Mouse (Mus musculus) erythroblast, embryonic 14.5 days (primary cell): ENCODE measurements around the gene Topors. TPM values are rescaled to one million over a fixed set of nuclear protein-coding genes. Genes with fewer than 3 reads are reported as not detected.

ENCODE experiments used
- H3K27me3 ChIP-seq: 2 replicates; pipeline ENCODE4 v1.6.1; 2012; ENCODE audit warnings: inconsistent platforms; ENCODE audit not compliant: control insufficient read depth
- H3K36me3 ChIP-seq: 2 replicates; pipeline ENCODE4 v1.6.1; 2012; ENCODE audit warnings: mild to moderate bottlenecking, inconsistent platforms; ENCODE audit not compliant: control insufficient read depth
- H3K4me1 ChIP-seq: 2 replicates; pipeline ENCODE4 v1.6.1; 2012; ENCODE audit warnings: inconsistent platforms; ENCODE audit not compliant: control insufficient read depth
- H3K4me3 ChIP-seq: replicated peaks from 2 replicates; pipeline ENCODE3; 2012; ENCODE audit warnings: moderate library complexity, mild to moderate bottlenecking, inconsistent platforms
- H3K9me3 ChIP-seq: 2 replicates; pipeline ENCODE4 v1.6.1; 2012; ENCODE audit warnings: low read length, inconsistent platforms, mixed read lengths; ENCODE audit not compliant: control insufficient read depth
- GATA1 ChIP-seq: IDR thresholded peaks from 2 replicates; pipeline ENCODE4 v1.6.1; 2012; ENCODE audit warnings: low read length, inconsistent platforms, mixed read lengths
- TAL1 ChIP-seq: IDR thresholded peaks from 3 replicates; pipeline ENCODE4 v1.6.1; 2012; ENCODE audit warnings: low read length, inconsistent platforms, mixed read lengths
- polyA plus RNA-seq: library from polyadenylated mRNA; stranded (reverse); fragments of >175 nt; gene quantifications from 2 replicates; pipeline ENCODE4 v1.2.3, GENCODE M21; 2012

The Topors gene
- polyA plus RNA-seq, 1 experiment = 0.28 TPM

DNA sequence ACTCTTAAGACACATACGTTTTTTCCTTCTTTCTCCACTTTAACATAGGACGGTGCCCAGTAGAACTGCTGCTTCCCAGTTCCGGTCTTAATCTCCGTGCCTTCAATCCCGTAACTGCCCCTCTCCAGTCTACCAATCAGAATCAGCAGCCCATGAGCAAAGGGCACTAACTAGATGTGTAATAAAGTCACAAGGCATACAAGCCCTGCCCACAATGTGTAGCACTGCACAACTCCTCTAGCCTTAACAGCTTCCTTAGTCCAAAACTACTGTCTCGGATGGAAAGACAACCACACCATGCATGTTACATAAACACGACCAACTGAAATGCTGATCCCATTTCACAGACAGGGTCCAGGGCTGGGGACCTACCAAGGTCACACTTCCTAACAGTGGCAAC lies 2.0 kb downstream of the Topors start:
- Histone ChIP-seq H3K9me3 (no peaks in the 10 kb centered on the region), H3K27me3 (no peaks in the 10 kb centered on the region), H3K4me1 (peaks cover 48% of the 10 kb centered on the region), H3K4me3 (peak overlapping the region; percentile 96), H3K36me3 (peaks cover 60% of the 10 kb centered on the region)
- TF ChIP-seq GATA1 (no peak), TAL1 (no peak)

DNA sequence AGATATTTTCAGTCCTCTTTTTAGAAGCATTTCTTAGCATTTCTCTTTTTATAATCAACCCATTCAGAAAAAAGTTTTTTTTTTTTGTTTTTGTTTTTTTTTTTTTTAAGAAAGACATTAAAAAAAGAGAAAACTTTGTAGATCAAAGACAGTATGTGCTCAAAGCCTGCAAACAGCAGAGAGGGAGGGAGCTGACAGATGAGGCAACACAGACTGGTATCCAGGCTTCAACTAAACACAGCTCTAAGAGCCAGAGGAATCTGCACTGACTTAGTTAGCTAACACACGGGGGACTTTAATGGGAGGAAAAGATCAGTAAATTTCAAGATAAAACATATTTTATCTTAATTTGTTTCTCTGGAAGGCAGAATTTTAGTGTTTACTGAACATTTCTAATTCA lies 5.3 kb downstream of the Topors start:
- Histone ChIP-seq H3K4me3 (no peak overlapping the region), H3K36me3 (peaks cover 83% of the 10 kb centered on the region), H3K4me1 (peaks cover 39% of the 10 kb centered on the region), H3K9me3 (no peaks in the 10 kb centered on the region), H3K27me3 (no peaks in the 10 kb centered on the region)
- TF ChIP-seq GATA1 (no peak), TAL1 (no peak)

DNA sequence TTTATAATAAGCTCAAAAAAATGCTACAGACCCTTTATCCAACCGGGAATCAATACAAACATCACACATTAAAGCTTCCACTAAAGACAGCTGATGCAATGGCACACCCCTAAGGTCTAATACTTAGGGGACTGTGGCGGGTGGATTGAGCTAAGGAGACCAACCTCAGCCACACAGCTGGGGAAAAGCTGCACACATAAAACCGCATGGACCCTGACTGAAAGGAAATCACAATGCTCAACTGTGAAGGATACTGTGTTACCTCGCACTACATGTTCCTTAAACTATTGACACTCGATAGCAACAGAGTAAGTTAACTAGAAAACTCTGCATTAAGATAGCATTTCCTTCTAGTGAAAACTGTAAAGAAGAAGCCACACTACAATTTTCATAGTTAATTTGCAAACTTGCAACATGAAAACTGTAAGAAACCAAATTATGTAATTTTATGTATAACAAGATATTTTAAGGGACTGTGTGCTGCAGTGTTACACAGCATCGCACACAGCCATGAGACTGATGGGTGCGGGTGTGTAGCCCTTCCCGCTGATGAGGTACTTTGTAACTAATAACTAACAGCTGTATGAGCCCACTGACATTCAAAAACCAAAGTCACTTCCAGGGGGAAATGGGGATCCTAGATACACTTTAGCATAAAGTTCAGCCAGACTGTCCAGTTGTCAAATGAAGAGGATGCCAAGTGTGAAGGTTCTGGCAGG lies 15.1 kb downstream of the Topors start:
- no peaks in the 10 kb centered on the region for H3K4me1 ChIP-seq
- no peaks in the 10 kb centered on the region for H3K27me3 ChIP-seq
- no peak overlapping the region for H3K4me3 ChIP-seq
- H3K9me3 ChIP-seq = no peaks in the 10 kb centered on the region
- peaks cover 17% of the 10 kb centered on the region for H3K36me3 ChIP-seq
- no peak for TF ChIP-seq TAL1
- TF ChIP-seq GATA1 = no peak

DNA sequence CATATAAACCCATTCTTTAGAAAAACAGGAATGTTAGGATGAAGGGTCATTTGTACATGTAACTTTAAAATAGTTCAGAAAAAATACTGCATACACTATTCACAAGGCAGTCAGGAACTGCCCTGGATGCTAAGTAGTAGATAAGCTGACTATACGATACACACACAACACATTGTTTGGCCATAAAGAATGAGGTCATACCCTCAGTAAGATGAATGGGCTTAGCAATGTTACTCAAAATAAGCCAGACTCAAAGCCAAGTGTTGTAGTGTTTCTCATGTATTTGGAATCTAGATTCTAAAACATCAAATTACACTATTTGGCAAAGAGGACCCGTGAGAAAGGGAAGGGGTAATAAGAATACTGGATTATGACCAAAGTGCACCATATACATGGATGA lies 15.9 kb downstream of the Topors start:
- TF ChIP-seq TAL1 (no peak), GATA1 (no peak)
- Histone ChIP-seq H3K4me1 (no peaks in the 10 kb centered on the region), H3K9me3 (no peaks in the 10 kb centered on the region), H3K4me3 (no peak overlapping the region), H3K36me3 (peaks cover 9% of the 10 kb centered on the region), H3K27me3 (no peaks in the 10 kb centered on the region)

DNA sequence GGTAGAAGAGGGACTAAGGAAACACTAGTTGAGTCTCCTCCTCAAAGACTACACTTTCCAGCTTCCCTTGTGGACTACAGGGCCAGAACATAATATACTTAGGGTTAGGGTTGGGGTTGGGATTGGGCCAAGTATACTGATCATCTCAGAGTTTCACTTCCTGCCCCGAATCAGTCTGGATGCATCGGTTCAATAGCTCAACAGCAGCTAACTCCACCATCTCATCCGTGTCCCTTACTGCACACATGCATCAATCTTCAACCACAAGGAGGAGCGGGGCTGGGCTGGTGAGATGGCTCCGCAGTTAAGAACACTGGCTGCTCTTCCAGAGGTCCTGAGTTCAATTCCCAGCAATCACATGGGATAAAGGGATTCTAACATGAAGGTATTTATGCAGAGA lies 18.7 kb downstream of the Topors start:
- Histone ChIP-seq H3K9me3 (no peaks in the 10 kb centered on the region), H3K36me3 (no peaks in the 10 kb centered on the region), H3K27me3 (no peaks in the 10 kb centered on the region), H3K4me3 (no peak overlapping the region), H3K4me1 (no peaks in the 10 kb centered on the region)
- no peak for TF ChIP-seq GATA1
- no peak for TF ChIP-seq TAL1

- TF ChIP-seq TAL1 = no peak
- TF ChIP-seq GATA1 = no peak
- no peaks in the 10 kb centered on the region for H3K36me3 ChIP-seq
- H3K9me3 ChIP-seq = no peaks in the 10 kb centered on the region
- H3K27me3 ChIP-seq = peaks cover 2% of the 10 kb centered on the region
- H3K4me3 ChIP-seq = no peak overlapping the region
- peaks cover 8% of the 10 kb centered on the region for H3K4me1 ChIP-seq
These were observed 25.6 kb downstream of the Topors start for GRCm38 (mm10) chr4:40244035-40244434.

DNA sequence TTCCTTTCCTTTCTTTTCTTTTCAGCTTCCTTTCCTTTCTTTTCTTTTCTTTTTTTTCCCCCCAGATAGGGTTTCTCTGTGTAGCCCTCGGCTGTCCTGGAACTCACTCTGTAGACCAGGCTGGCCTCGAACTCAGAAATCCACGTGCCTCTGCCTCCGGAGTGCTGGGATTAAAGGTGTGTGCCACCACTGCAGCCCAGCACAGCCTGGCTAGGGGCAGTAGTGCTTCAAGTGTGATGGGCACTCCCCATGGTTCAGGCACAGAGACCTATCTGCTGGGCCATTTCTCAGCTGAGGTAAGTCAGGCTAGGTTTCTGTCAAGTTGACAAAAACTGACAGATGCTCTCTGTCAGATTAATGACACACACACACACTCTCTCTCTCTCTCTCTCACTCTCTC lies 26.6 kb downstream of the Topors start:
- Histone ChIP-seq H3K4me3 (no peak overlapping the region), H3K4me1 (peaks cover 12% of the 10 kb centered on the region), H3K27me3 (peaks cover 5% of the 10 kb centered on the region), H3K9me3 (no peaks in the 10 kb centered on the region), H3K36me3 (no peaks in the 10 kb centered on the region)
- TF ChIP-seq TAL1 (no peak), GATA1 (no peak)

- no peak overlapping the region for H3K4me3 ChIP-seq
- TF ChIP-seq GATA1 (no peak), TAL1 (no peak)
- H3K9me3 ChIP-seq = no peaks in the 10 kb centered on the region
- H3K36me3 ChIP-seq = no peaks in the 10 kb centered on the region
- peaks cover 12% of the 10 kb centered on the region for H3K4me1 ChIP-seq
- H3K27me3 ChIP-seq = peaks cover 5% of the 10 kb centered on the region
These were observed 27.7 kb downstream of the Topors start for GRCm38 (mm10) chr4:40241928-40242327.

DNA sequence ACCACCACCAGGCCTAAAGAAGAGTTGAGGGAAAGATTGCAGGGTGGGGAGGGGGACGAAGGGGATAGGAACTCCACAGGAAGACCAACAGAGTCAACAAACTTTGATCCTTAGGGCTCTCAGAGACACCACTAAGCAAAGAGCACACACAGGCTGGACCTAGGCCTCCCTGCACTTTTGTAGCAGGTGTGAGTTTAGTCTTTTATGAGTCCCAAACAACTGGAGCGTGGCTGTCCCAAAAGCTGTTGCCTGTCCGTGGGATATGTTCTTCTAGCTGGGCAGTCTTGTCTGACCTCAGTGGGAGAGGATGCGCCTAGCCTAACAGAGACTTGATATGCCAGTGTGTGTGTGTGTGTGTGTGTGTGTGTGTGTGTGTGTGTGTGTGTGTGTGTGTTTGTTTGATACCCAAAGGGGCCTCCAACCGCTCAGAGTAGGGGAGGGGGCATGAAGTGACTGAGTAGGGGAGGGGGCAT lies 29.3 kb downstream of the Topors start:
- Histone ChIP-seq H3K27me3 (peaks cover 5% of the 10 kb centered on the region), H3K9me3 (no peaks in the 10 kb centered on the region), H3K4me1 (peaks cover 12% of the 10 kb centered on the region), H3K36me3 (no peaks in the 10 kb centered on the region), H3K4me3 (peak overlapping the region; percentile 63)
- TF ChIP-seq TAL1 = no peak
- TF ChIP-seq GATA1 = no peak
